Mouse (Mus musculus) stomach, postnatal 0 days (tissue): ENCODE data around the gene Fam216a.

ENCODE experiments used
- CTCF ChIP-seq: IDR thresholded peaks from 2 replicates; pipeline ENCODE4 v1.5.1; 2016; ENCODE audit warnings: antibody characterized with exemption, low read depth, mild to moderate bottlenecking, moderate library complexity
- EP300 ChIP-seq: optimal IDR thresholded peaks from 2 replicates; pipeline ENCODE3; 2016; ENCODE audit warnings: antibody characterized with exemption

- TF ChIP-seq CTCF (no peak), EP300 (no peak)
Measured at GRCm38 (mm10) chr5:122336554-122337294, 35.4 kb downstream of the Fam216a start.
